Mouse (Mus musculus) heart, postnatal 0 days (tissue): ENCODE results near the gene Ntf5. TPM values are rescaled to one million over a fixed set of nuclear protein-coding genes. Genes with fewer than 3 reads are reported as not detected.

Experiments
- ATAC-seq: fragments of 200-750 bp; cut with Nextera tagmentation; 2 replicates; pipeline ENCODE4 v1.8.0; 2017; ENCODE audit warnings: low read depth, moderate number of reproducible peaks, moderate library complexity; ENCODE audit not compliant: insufficient read depth
- DNase-seq: peaks from one replicate; pipeline ENCODE4 v3.0.0-alpha.2; 2016; ENCODE audit warnings: low spot score
- H3K27ac ChIP-seq: fragments of 300-500 bp; sonication (generic); 2 replicates; pipeline ENCODE4 v1.5.1; 2014; ENCODE audit warnings: low read depth, mild to moderate bottlenecking
- H3K27me3 ChIP-seq: fragments of 300-500 bp; sonication (generic); 2 replicates; pipeline ENCODE4 v1.6.1; 2014; ENCODE audit warnings: low read length, mixed read lengths; ENCODE audit not compliant: control insufficient read depth, insufficient read depth
- H3K36me3 ChIP-seq: fragments of 300-500 bp; sonication (generic); replicated peaks from 2 replicates; pipeline ENCODE4 v1.6.1; 2014; ENCODE audit warnings: low read length, mixed read lengths; ENCODE audit not compliant: control insufficient read depth, insufficient read depth
- H3K4me1 ChIP-seq: fragments of 300-500 bp; sonication (generic); 2 replicates; pipeline ENCODE4 v1.6.1; 2014; ENCODE audit warnings: antibody characterized with exemption; ENCODE audit not compliant: control insufficient read depth, insufficient read depth
- H3K4me2 ChIP-seq: fragments of 300-500 bp; sonication (generic); 2 replicates; pipeline ENCODE4 v1.6.1; 2014; ENCODE audit warnings: low read depth, mild to moderate bottlenecking, low read length, moderate library complexity
- H3K4me3 ChIP-seq: fragments of 300-500 bp; sonication (generic); 2 replicates; pipeline ENCODE4 v1.5.1; 2014; ENCODE audit warnings: low read depth, low read length
- H3K9ac ChIP-seq: fragments of 300-500 bp; sonication (generic); replicated peaks from 2 replicates; pipeline ENCODE4 v1.6.1; 2014; ENCODE audit warnings: low read depth, low read length, mixed read lengths
- H3K9me3 ChIP-seq: fragments of 300-500 bp; sonication (generic); replicated peaks from 2 replicates; pipeline ENCODE4 v1.6.1; 2016; ENCODE audit warnings: low read length; ENCODE audit not compliant: control insufficient read depth
- CTCF ChIP-seq: IDR thresholded peaks from 2 replicates; pipeline ENCODE4 v1.5.1; 2016; ENCODE audit warnings: antibody characterized with exemption, control low read depth, low read depth
- EP300 ChIP-seq: IDR thresholded peaks from 2 replicates; pipeline ENCODE4 v1.6.1; 2016; ENCODE audit warnings: antibody characterized with exemption, low read depth
- WGBS: fragments of 180-500 bp; shearing (Covaris S2); extraction: QIAGEN DNeasy Blood & Tissue Kit; methylation state at CpG from one replicate; pipeline ENCODE4 v1.1.7; 2014; 5-methylcytosine and 5-hydroxymethylcytosine counted together
- microRNA-seq: library from miRNA; unstranded; fragments of <30 nt; microRNA quantifications from one replicate; pipeline ENCODE4, GENCODE M21; 2016
- polyA plus RNA-seq: library from polyadenylated mRNA; unstranded; fragments of >200 nt; fragmentation: Nextera tagmentation; extraction: Ambion mirVana; gene quantifications from 2 replicates; pipeline ENCODE4 v1.2.1, GENCODE M21; 2015
- total RNA-seq: library from RNA; depleted of rRNA; stranded (reverse); fragments of >200 nt; gene quantifications from 2 replicates; pipeline ENCODE4 v1.2.3, GENCODE M21; 2014; ENCODE audit warnings: low replicate concordance; rRNA removed

Ntf5 gene
- total and polyA plus RNA-seq, 2 experiments from 2014 or later: 0.15 TPM; not detected in 1

- Histone ChIP-seq H3K4me1 (peaks cover 12% of the 10 kb centered on the region), H3K4me2 (peak within 1 kb of the TSS; percentile 90), H3K9me3 (no peaks in the 10 kb centered on the region), H3K9ac (peak within 1 kb of the TSS; percentile 75), H3K27ac (peak within 1 kb of the TSS; percentile 72), H3K36me3 (peaks cover 23% of the 10 kb centered on the region), H3K4me3 (peak within 1 kb of the TSS; percentile 87), H3K27me3 (no peaks in the 10 kb centered on the region)
- peak; percentile 91 for ATAC-seq
- WGBS: under 1% methylated on average over 42 of the region's 58 CpGs
- no peak for TF ChIP-seq EP300
- 0 out of 2 replicates have a peak, but pooled peaks have one; percentile 6 for TF ChIP-seq CTCF
- DNase-seq: peak; percentile 98
These were observed 53.0 kb downstream of the Ntf5 start, which contains the start of gene Bax for GRCm38 (mm10) chr7:45466283-45467089. Bax (minus strand) TSS chr7:45466898.

Small RNAs within 50 kb of the gene (microRNA-seq; reads per million reads assigned to microRNA genes)
- not detected for gene Gm22133

Other genes starting within 250 kb of the Ntf5 start
Only the 30 nearest of the 33 such genes appear.
- gene Ccdc155, start 208.8 kb upstream of the Ntf5 start, total RNA-seq: not detected in 2 replicates
- gene Ccdc155, start 208.8 kb upstream of the Ntf5 start, polyA plus RNA-seq: 0.14 and 0.25 TPM in 2 replicates
- gene Dkkl1, start 201.5 kb upstream of the Ntf5 start, total RNA-seq: not detected in 2 replicates
- 0.27 TPM in 1 of 2 replicates, not detected in the other for gene Dkkl1, start 201.5 kb upstream of the Ntf5 start, polyA plus RNA-seq
- 50.6 and 72.2 TPM in 2 replicates for gene Tead2, start 197.9 kb upstream of the Ntf5 start, total RNA-seq
- gene Tead2, start 197.9 kb upstream of the Ntf5 start, polyA plus RNA-seq: 41.1 and 42.8 TPM in 2 replicates
- 0.97 TPM in 1 of 2 replicates, not detected in the other for gene Cd37, start 174.6 kb upstream of the Ntf5 start, total RNA-seq
- 1.9 and 2.3 TPM in 2 replicates for gene Cd37, start 174.6 kb upstream of the Ntf5 start, polyA plus RNA-seq
- gene Slc6a16, start 172.6 kb upstream of the Ntf5 start, total RNA-seq: not detected in 2 replicates
- 0.10 TPM in 1 of 2 replicates, not detected in the other for gene Slc6a16, start 172.6 kb upstream of the Ntf5 start, polyA plus RNA-seq
- gene Slc6a21, start 136.2 kb upstream of the Ntf5 start, total RNA-seq: not detected in 2 replicates
- not detected in 2 replicates for gene Slc6a21, start 136.2 kb upstream of the Ntf5 start, polyA plus RNA-seq
- 15.8 and 44.0 TPM in 2 replicates for gene Trpm4, start 79.9 kb upstream of the Ntf5 start, total RNA-seq
- 14.2 and 15.2 TPM in 2 replicates for gene Trpm4, start 79.9 kb upstream of the Ntf5 start, polyA plus RNA-seq
- gene Hrc, start 78.4 kb upstream of the Ntf5 start, total RNA-seq: 38.8 and 39.7 TPM in 2 replicates
- gene Hrc, start 78.4 kb upstream of the Ntf5 start, polyA plus RNA-seq: 43.8 and 45.9 TPM in 2 replicates
- gene Ppfia3, start 46.7 kb upstream of the Ntf5 start, total RNA-seq: 0.15 and 1.8 TPM in 2 replicates
- 0.58 and 0.68 TPM in 2 replicates for gene Ppfia3, start 46.7 kb upstream of the Ntf5 start, polyA plus RNA-seq
- 0.46 TPM in 1 of 2 replicates, not detected in the other for gene Lin7b, start 43.1 kb upstream of the Ntf5 start, total RNA-seq
- 2.2 and 2.3 TPM in 2 replicates for gene Lin7b, start 43.1 kb upstream of the Ntf5 start, polyA plus RNA-seq
- gene Snrnp70, start 18.0 kb upstream of the Ntf5 start, total RNA-seq: 141 and 162 TPM in 2 replicates
- gene Snrnp70, start 18.0 kb upstream of the Ntf5 start, polyA plus RNA-seq: 79.7 and 80.3 TPM in 2 replicates
- gene Kcna7, start 8.0 kb upstream of the Ntf5 start, total RNA-seq: 1.4 and 4.6 TPM in 2 replicates
- gene Kcna7, start 8.0 kb upstream of the Ntf5 start, polyA plus RNA-seq: 0.42 and 0.54 TPM in 2 replicates
- 0.27 TPM in 1 of 2 replicates, not detected in the other for gene Lhb, start 7.1 kb downstream of the Ntf5 start, total RNA-seq
- not detected in 2 replicates for gene Lhb, start 7.1 kb downstream of the Ntf5 start, polyA plus RNA-seq
- gene Gys1, start 21.1 kb downstream of the Ntf5 start, total RNA-seq: 109 and 123 TPM in 2 replicates
- gene Gys1, start 21.1 kb downstream of the Ntf5 start, polyA plus RNA-seq: 68.3 and 70.4 TPM in 2 replicates
- 76.9 and 106 TPM in 2 replicates for gene Ruvbl2, start 24.4 kb downstream of the Ntf5 start, total RNA-seq
- gene Ruvbl2, start 24.4 kb downstream of the Ntf5 start, polyA plus RNA-seq: 31.0 and 34.2 TPM in 2 replicates
- gene Ftl1, start 46.2 kb downstream of the Ntf5 start, total RNA-seq: 1,107 and 1,211 TPM in 2 replicates
- 2,163 and 2,221 TPM in 2 replicates for gene Ftl1, start 46.2 kb downstream of the Ntf5 start, polyA plus RNA-seq
- gene Bax, start 53.2 kb downstream of the Ntf5 start, total RNA-seq: 48.1 and 88.1 TPM in 2 replicates
- gene Bax, start 53.2 kb downstream of the Ntf5 start, polyA plus RNA-seq: 99.2 and 101 TPM in 2 replicates
- not detected in 2 replicates for gene Tulp2, start 68.2 kb downstream of the Ntf5 start, total RNA-seq
- 0.15 and 0.20 TPM in 2 replicates for gene Tulp2, start 68.2 kb downstream of the Ntf5 start, polyA plus RNA-seq
- gene Gm45808, start 73.1 kb downstream of the Ntf5 start, total RNA-seq: 14.2 TPM in 1 of 2 replicates, not detected in the other
- 0.18 TPM in 1 of 2 replicates, not detected in the other for gene Gm45808, start 73.1 kb downstream of the Ntf5 start, polyA plus RNA-seq
- 3.4 and 5.6 TPM in 2 replicates for gene Dhdh, start 75.1 kb downstream of the Ntf5 start, total RNA-seq
- gene Dhdh, start 75.1 kb downstream of the Ntf5 start, polyA plus RNA-seq: 5.1 and 5.3 TPM in 2 replicates
- 78.4 and 107 TPM in 2 replicates for gene Nucb1, start 96.7 kb downstream of the Ntf5 start, total RNA-seq
- gene Nucb1, start 96.7 kb downstream of the Ntf5 start, polyA plus RNA-seq: 108 and 110 TPM in 2 replicates
- gene Ppp1r15a, start 112.6 kb downstream of the Ntf5 start, total RNA-seq: 10.6 and 28.8 TPM in 2 replicates
- gene Ppp1r15a, start 112.6 kb downstream of the Ntf5 start, polyA plus RNA-seq: 19.2 and 22.8 TPM in 2 replicates
- 1.3 and 3.4 TPM in 2 replicates for gene Plekha4, start 112.6 kb downstream of the Ntf5 start, total RNA-seq
- gene Plekha4, start 112.6 kb downstream of the Ntf5 start, polyA plus RNA-seq: 0.78 and 1.2 TPM in 2 replicates
- gene Hsd17b14, start 141.2 kb downstream of the Ntf5 start, total RNA-seq: not detected in 2 replicates
- 0.11 and 0.34 TPM in 2 replicates for gene Hsd17b14, start 141.2 kb downstream of the Ntf5 start, polyA plus RNA-seq
- 70.6 and 97.2 TPM in 2 replicates for gene Bcat2, start 156.5 kb downstream of the Ntf5 start, total RNA-seq
- gene Bcat2, start 156.5 kb downstream of the Ntf5 start, polyA plus RNA-seq: 73.7 and 74.8 TPM in 2 replicates
- gene Fgf21, start 201.8 kb downstream of the Ntf5 start, total RNA-seq: not detected in 2 replicates
- gene Fgf21, start 201.8 kb downstream of the Ntf5 start, polyA plus RNA-seq: 0.12 TPM in 1 of 2 replicates, not detected in the other
- gene Fut1, start 203.6 kb downstream of the Ntf5 start, total RNA-seq: not detected in 2 replicates
- not detected in 2 replicates for gene Fut1, start 203.6 kb downstream of the Ntf5 start, polyA plus RNA-seq
- gene Izumo1, start 208.1 kb downstream of the Ntf5 start, total RNA-seq: 0.53 TPM in 1 of 2 replicates, not detected in the other
- gene Izumo1, start 208.1 kb downstream of the Ntf5 start, polyA plus RNA-seq: 0.11 and 0.23 TPM in 2 replicates
- 68.8 and 77.6 TPM in 2 replicates for gene Rasip1, start 213.8 kb downstream of the Ntf5 start, total RNA-seq
- 13.7 and 14.3 TPM in 2 replicates for gene Rasip1, start 213.8 kb downstream of the Ntf5 start, polyA plus RNA-seq
- 5.6 and 6.5 TPM in 2 replicates for gene Mamstr, start 226.3 kb downstream of the Ntf5 start, total RNA-seq
- 7.2 and 7.7 TPM in 2 replicates for gene Mamstr, start 226.3 kb downstream of the Ntf5 start, polyA plus RNA-seq